Mouse (Mus musculus): Measurements from ENCODE around the gene Tmem178. TPM values are rescaled to one million over a fixed set of nuclear protein-coding genes. Genes with fewer than 3 reads are reported as not detected.
A peak's percentile ranks its signal among the peaks of the same experiment; 100 is the strongest.

Gene Tmem178
- polyA plus RNA-seq, 1 experiment from 2014 or later: 46.0 TPM

DNA sequence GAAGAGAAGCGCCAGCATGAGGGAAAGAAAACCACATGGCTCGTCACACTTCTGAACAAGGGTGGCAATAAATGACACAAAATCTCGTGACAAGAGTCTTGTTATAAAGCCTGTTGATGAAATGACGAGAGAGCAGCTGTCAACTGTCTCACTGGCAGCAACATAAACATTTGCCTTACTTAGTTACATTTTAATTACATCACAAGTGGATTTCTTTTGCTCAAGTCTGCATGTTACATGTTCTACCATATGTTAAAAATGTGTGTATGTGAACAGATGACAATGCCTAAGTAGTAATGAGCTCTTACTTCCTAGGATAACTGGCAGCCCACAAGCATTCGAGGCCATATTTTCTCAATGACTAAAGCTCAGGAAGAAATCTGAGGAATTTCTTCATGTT lies 90.9 kb downstream of the Tmem178 start:
- H3K9me3 ChIP-seq (replicated peaks; ENCODE audit: low read length): no peaks in the 10 kb centered on the region
- DNase-seq (ENCODE audit: low spot score) (no peak), ATAC-seq (replicated peaks; ENCODE audit: low FRiP score, low read depth) (no peak)
- peaks cover 33% of the 10 kb centered on the region; the same call in 1 of the 2 replicates for H3K36me3 ChIP-seq (ENCODE audit: insufficient read depth, low read length)
- H3K4me1 ChIP-seq (replicated peaks; ENCODE audit: insufficient read depth, low read length): no peaks in the 10 kb centered on the region
- H3K27ac ChIP-seq: no peak overlapping the region
- no peak overlapping the region for H3K4me3 ChIP-seq (replicated peaks; ENCODE audit: low read depth, low read length)
- H3K27me3 ChIP-seq (ENCODE audit: insufficient read depth, low read length): no peaks in the 10 kb centered on the region
- H3K4me2 ChIP-seq (ENCODE audit: low read length): no peak overlapping the region
- no peak overlapping the region for H3K9ac ChIP-seq (ENCODE audit: low read depth, low read length)
- TF ChIP-seq CTCF (IDR thresholded peaks at IDR 0.05; ENCODE audit: low read depth): no peak
- 65% methylated on average over 5 of the region's 5 CpGs for WGBS

GRCm38 (mm10) chr17:81038707-81039408 lies 94.4 kb downstream of the Tmem178 start:
- 94% methylated on average over 2 of the region's 2 CpGs for WGBS
- Histone ChIP-seq H3K4me2 (ENCODE audit: low read length) (no peak overlapping the region), H3K4me1 (replicated peaks; ENCODE audit: insufficient read depth, low read length) (no peaks in the 10 kb centered on the region), H3K36me3 (ENCODE audit: insufficient read depth, low read length) (peaks cover 32% of the 10 kb centered on the region), H3K27ac (no peak overlapping the region), H3K9me3 (replicated peaks; ENCODE audit: low read length) (no peaks in the 10 kb centered on the region), H3K4me3 (replicated peaks; ENCODE audit: low read depth, low read length) (no peak overlapping the region), H3K27me3 (ENCODE audit: insufficient read depth, low read length) (no peaks in the 10 kb centered on the region), H3K9ac (ENCODE audit: low read depth, low read length) (no peak overlapping the region)
- TF ChIP-seq CTCF (IDR thresholded peaks at IDR 0.05; ENCODE audit: low read depth): no peak
- no peak for ATAC-seq (replicated peaks; ENCODE audit: low FRiP score, low read depth)
- DNase-seq (ENCODE audit: low spot score): peak; percentile 5

DNA sequence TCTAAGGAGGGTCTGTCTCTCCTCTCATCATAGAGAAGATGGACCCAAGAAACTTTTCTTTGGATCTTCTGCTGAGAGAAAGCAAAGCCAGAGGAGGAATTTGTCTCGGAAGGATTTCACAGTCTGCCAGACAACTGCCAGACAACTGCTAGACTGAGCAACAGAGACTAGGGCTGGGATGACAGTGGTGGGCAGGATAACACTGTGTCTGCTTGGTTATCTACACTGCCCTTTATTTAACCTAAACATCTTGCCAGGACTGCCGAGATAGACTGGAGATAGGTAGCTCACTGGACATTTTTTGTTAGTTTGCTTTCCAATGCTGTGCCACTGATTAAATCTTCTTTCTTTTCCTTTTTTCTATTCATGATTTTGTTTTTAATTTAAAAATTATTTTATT lies 97.2 kb downstream of the Tmem178 start:
- Histone ChIP-seq H3K9me3 (replicated peaks; ENCODE audit: low read length) (no peaks in the 10 kb centered on the region), H3K4me2 (ENCODE audit: low read length) (no peak overlapping the region), H3K27me3 (ENCODE audit: insufficient read depth, low read length) (no peaks in the 10 kb centered on the region), H3K27ac (no peak overlapping the region), H3K4me3 (replicated peaks; ENCODE audit: low read depth, low read length) (no peak overlapping the region), H3K36me3 (ENCODE audit: insufficient read depth, low read length) (peaks cover 27% of the 10 kb centered on the region), H3K4me1 (replicated peaks; ENCODE audit: insufficient read depth, low read length) (no peaks in the 10 kb centered on the region), H3K9ac (ENCODE audit: low read depth, low read length) (no peak overlapping the region)
- no peak for DNase-seq (ENCODE audit: low spot score)
- no peak for TF ChIP-seq CTCF (IDR thresholded peaks at IDR 0.05; ENCODE audit: low read depth)
- ATAC-seq (replicated peaks; ENCODE audit: low FRiP score, low read depth): no peak
- WGBS: 84% methylated on average over 2 of the region's 2 CpGs

- ATAC-seq (replicated peaks; ENCODE audit: low FRiP score, low read depth): no peak
- H3K4me1 ChIP-seq (replicated peaks; ENCODE audit: insufficient read depth, low read length): no peaks in the 10 kb centered on the region
- WGBS: 88% methylated on average over 3 of the region's 3 CpGs
- no peaks in the 10 kb centered on the region for H3K27me3 ChIP-seq (ENCODE audit: insufficient read depth, low read length)
- no peak overlapping the region for H3K27ac ChIP-seq
- no peak overlapping the region for H3K4me2 ChIP-seq (ENCODE audit: low read length)
- no peak for DNase-seq (ENCODE audit: low spot score)
- H3K9me3 ChIP-seq (replicated peaks; ENCODE audit: low read length): no peaks in the 10 kb centered on the region
- H3K4me3 ChIP-seq (replicated peaks; ENCODE audit: low read depth, low read length): no peak overlapping the region
- peaks cover 16% of the 10 kb centered on the region; the same call in 1 of the 2 replicates for H3K36me3 ChIP-seq (ENCODE audit: insufficient read depth, low read length)
- H3K9ac ChIP-seq (ENCODE audit: low read depth, low read length): no peak overlapping the region
- no peak for TF ChIP-seq CTCF (IDR thresholded peaks at IDR 0.05; ENCODE audit: low read depth)
These were observed 99.9 kb downstream of the Tmem178 start for GRCm38 (mm10) chr17:81044356-81044755.

DNA sequence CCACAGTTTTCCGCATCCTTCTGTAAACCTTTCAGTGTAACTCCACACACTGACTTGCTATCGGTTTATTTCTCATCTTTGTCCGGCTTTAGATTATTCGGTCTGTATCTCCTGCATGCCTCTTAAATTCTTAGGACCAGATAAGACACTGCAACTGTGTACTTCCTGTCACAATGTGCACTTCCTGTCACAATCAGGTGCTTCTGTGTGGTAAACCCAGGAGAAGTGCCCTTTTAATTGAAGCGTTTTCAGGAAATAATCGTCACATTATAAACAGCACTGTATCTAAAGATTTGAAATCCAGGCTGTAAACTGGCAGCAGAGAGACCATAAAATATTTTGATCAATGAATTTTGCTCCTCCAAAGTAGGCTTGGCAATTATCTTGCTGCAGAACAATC lies 100.7 kb downstream of the Tmem178 start:
- H3K27ac ChIP-seq: no peak overlapping the region
- H3K36me3 ChIP-seq (ENCODE audit: insufficient read depth, low read length): peaks cover 18% of the 10 kb centered on the region; the same call in 1 of the 2 replicates
- WGBS: 97% methylated on average over 6 of the region's 6 CpGs
- ATAC-seq (replicated peaks; ENCODE audit: low FRiP score, low read depth) (no peak), DNase-seq (ENCODE audit: low spot score) (no peak)
- H3K4me3 ChIP-seq (replicated peaks; ENCODE audit: low read depth, low read length): no peak overlapping the region
- no peaks in the 10 kb centered on the region for H3K27me3 ChIP-seq (ENCODE audit: insufficient read depth, low read length)
- no peak for TF ChIP-seq CTCF (IDR thresholded peaks at IDR 0.05; ENCODE audit: low read depth)
- H3K9me3 ChIP-seq (replicated peaks; ENCODE audit: low read length): no peaks in the 10 kb centered on the region
- no peak overlapping the region for H3K4me2 ChIP-seq (ENCODE audit: low read length)
- H3K9ac ChIP-seq (ENCODE audit: low read depth, low read length): no peak overlapping the region
- H3K4me1 ChIP-seq (replicated peaks; ENCODE audit: insufficient read depth, low read length): no peaks in the 10 kb centered on the region

DNA sequence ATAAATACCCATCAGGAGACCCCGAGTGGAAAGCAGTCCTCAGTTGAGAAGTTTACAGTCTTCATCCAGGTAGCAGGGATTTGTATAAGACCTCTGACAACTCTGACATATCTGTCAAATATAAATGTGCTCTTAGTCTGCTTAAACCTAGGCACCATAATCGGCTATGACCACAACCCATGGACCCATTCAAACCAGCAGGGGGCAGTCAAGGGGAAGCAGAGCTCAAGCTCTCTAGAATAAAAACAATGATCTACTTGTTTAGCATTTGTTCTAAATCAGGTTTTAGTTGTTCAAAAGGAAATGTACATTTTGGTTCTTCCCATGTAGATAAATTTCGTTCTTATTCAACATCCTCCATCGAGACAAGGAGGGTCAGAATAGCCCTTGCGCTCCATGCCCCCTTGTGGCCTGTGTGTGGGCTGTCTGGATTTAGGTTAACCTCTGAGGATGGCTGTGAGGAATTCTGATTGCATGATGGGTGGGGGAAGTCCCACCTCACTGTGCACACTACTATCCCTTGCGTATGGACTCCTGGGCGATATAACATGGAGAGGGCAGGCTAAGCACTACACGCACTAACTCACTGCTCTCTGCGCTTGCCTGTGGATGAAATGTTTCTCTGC lies 101.2 kb downstream of the Tmem178 start:
- Histone ChIP-seq H3K4me1 (replicated peaks; ENCODE audit: insufficient read depth, low read length) (no peaks in the 10 kb centered on the region), H3K36me3 (ENCODE audit: insufficient read depth, low read length) (peaks cover 22% of the 10 kb centered on the region; the same call in 1 of the 2 replicates), H3K9ac (ENCODE audit: low read depth, low read length) (no peak overlapping the region), H3K4me3 (replicated peaks; ENCODE audit: low read depth, low read length) (no peak overlapping the region), H3K4me2 (ENCODE audit: low read length) (no peak overlapping the region), H3K27me3 (ENCODE audit: insufficient read depth, low read length) (no peaks in the 10 kb centered on the region), H3K9me3 (replicated peaks; ENCODE audit: low read length) (no peaks in the 10 kb centered on the region), H3K27ac (no peak overlapping the region)
- WGBS: 90% methylated on average over 9 of the region's 9 CpGs
- ATAC-seq (replicated peaks; ENCODE audit: low FRiP score, low read depth): no peak
- TF ChIP-seq CTCF (IDR thresholded peaks at IDR 0.05; ENCODE audit: low read depth): peak; percentile 62
- DNase-seq (ENCODE audit: low spot score): no peak
